Mouse (Mus musculus) liver, embryonic 16.5 days (tissue): ENCODE measurements around the gene Emc10. TPM values are rescaled to one million over a fixed set of nuclear protein-coding genes. Genes with fewer than 3 reads are reported as not detected.

Experiments used
- microRNA-seq: library from miRNA; unstranded; fragments of <30 nt; microRNA quantifications from one replicate; pipeline ENCODE4, GENCODE M21; 2016
- polyA plus RNA-seq: library from polyadenylated mRNA; unstranded; fragments of >200 nt; fragmentation: Nextera tagmentation; extraction: Ambion mirVana; gene quantifications from 2 replicates; pipeline ENCODE4 v1.2.1, GENCODE M21; 2015

The Emc10 gene
- polyA plus RNA-seq, 1 experiment from 2014 or later, result 40.6 TPM

Small RNA genes within 50 kb of the gene (microRNA-seq; reads per million reads assigned to microRNA genes)
- gene Mir7052 (2.5 reads per million, percentile 4 among the genes with 10 or more reads in this experiment), gene Mir7053 (0.74 reads per million)

Other genes starting within 250 kb of the Emc10 start
- gene 1700028J19Rik, start 249.8 kb downstream of the Emc10 start, polyA plus RNA-seq, result 1.1 and 1.2 TPM in 2 replicates
- gene 2410002F23Rik, start 249.8 kb downstream of the Emc10 start, polyA plus RNA-seq, result 23.4 and 24.6 TPM in 2 replicates
- gene Acp4, start 239.2 kb downstream of the Emc10 start, polyA plus RNA-seq, result not detected in 2 replicates
- gene Gm15517, start 235.1 kb downstream of the Emc10 start, polyA plus RNA-seq, result not detected in 2 replicates
- gene Clec11a, start 189.6 kb downstream of the Emc10 start, polyA plus RNA-seq, result 0.44 and 0.46 TPM in 2 replicates
- gene Shank1, start 186.3 kb downstream of the Emc10 start, polyA plus RNA-seq, result 0.01 and 0.02 TPM in 2 replicates
- gene Syt3, start 112.4 kb downstream of the Emc10 start, polyA plus RNA-seq, result 0.04 TPM in 1 of 2 replicates, not detected in the other
- gene 1700008O03Rik, start 110.7 kb downstream of the Emc10 start, polyA plus RNA-seq, result 0.20 TPM in 1 of 2 replicates, not detected in the other
- gene Lrrc4b, start 67.5 kb downstream of the Emc10 start, polyA plus RNA-seq, result not detected in 2 replicates
- gene Aspdh, start 31.1 kb downstream of the Emc10 start, polyA plus RNA-seq, result 19.4 and 23.5 TPM in 2 replicates
- gene Josd2, start 28.5 kb downstream of the Emc10 start, polyA plus RNA-seq, result 159 and 174 TPM in 2 replicates
- 1.3 and 1.4 TPM in 2 replicates for gene Fam71e1, start 52 bp upstream of the Emc10 start, polyA plus RNA-seq
- gene Mybpc2, start 28.1 kb upstream of the Emc10 start, polyA plus RNA-seq, result 0.15 and 0.31 TPM in 2 replicates
- gene Spib, start 35.5 kb upstream of the Emc10 start, polyA plus RNA-seq, result 1.5 and 2.0 TPM in 2 replicates
- 47.8 and 48.8 TPM in 2 replicates for gene Pold1, start 52.3 kb upstream of the Emc10 start, polyA plus RNA-seq
- gene Nr1h2, start 57.4 kb upstream of the Emc10 start, polyA plus RNA-seq, result 41.0 and 45.9 TPM in 2 replicates
- gene Napsa, start 75.9 kb upstream of the Emc10 start, polyA plus RNA-seq, result 11.5 and 12.2 TPM in 2 replicates
- gene Kcnc3, start 94.1 kb upstream of the Emc10 start, polyA plus RNA-seq, result 0.06 and 0.07 TPM in 2 replicates
- gene Myh14, start 174.3 kb upstream of the Emc10 start, polyA plus RNA-seq, result 0.25 and 0.77 TPM in 2 replicates
- gene Izumo2, start 212.2 kb upstream of the Emc10 start, polyA plus RNA-seq, result not detected in 2 replicates